Comparison of ENCODE assay signal across 11 mouse cellular contexts in genomic region chr5:122291149-122291548, GRCm38 (mm10). TPM values are rescaled to one million over a fixed set of nuclear protein-coding genes. Genes with fewer than 3 reads are reported as not detected.
DNase-seq lines count a peak whose midpoint lies in the region; ATAC-seq and TF ChIP-seq lines count a peak whose summit lies in the region.
"Had no signal": no experiment of that assay in that cellular context is flagged by ENCODE, and none has a peak within 500 bp of the region (broad histone marks: within the 10 kb centered on the region; RNA-seq: fewer than 3 reads in every experiment).

No protein-coding gene starts in this region.

- H3K27ac ChIP-seq in heart, postnatal 0 days (ENCODE audit: low read depth): peak overlapping the region; percentile 75
- peak overlapping the region; percentile 83 for H3K27ac ChIP-seq in liver, embryonic 16.5 days (ENCODE audit: low read length)
- H3K27ac ChIP-seq in forebrain, embryonic 14.5 days (ENCODE audit: low read depth, low read length): no peak overlapping the region

- no peak for TF ChIP-seq CTCF in heart, postnatal 0 days (IDR thresholded peaks at IDR 0.05; ENCODE audit: low read depth)

- H3K9me3 ChIP-seq in heart, postnatal 0 days (replicated peaks; ENCODE audit: control insufficient read depth, low read length): no peaks in the 10 kb centered on the region
- H3K9me3 ChIP-seq in liver, embryonic 16.5 days (replicated peaks; ENCODE audit: control insufficient read depth, low read length): no peaks in the 10 kb centered on the region
- H3K9me3 ChIP-seq in forebrain, embryonic 14.5 days (replicated peaks; ENCODE audit: control insufficient read depth, low read length): no peaks in the 10 kb centered on the region

- no peak for DNase-seq in heart, postnatal 0 days (ENCODE audit: low spot score)
- DNase-seq in heart, adult 11 months: no peak
- DNase-seq in layer of hippocampus, postnatal 25 days (ENCODE audit: extremely low spot score in 1 of 2, low spot score in 1 of 2): no peak
- DNase-seq in forebrain, embryonic 14.5 days (ENCODE audit: low spot score): no peak
- no peak for DNase-seq in B cell, adult 2 months
- DNase-seq: cerebellum, postnatal 14 days; gastrocnemius, postnatal 14 days; lung, postnatal 36 days had no signal

- no peak for TF ChIP-seq EP300 in heart, postnatal 0 days (IDR thresholded peaks at IDR 0.05; ENCODE audit: low read depth)

- no peak for ATAC-seq in heart, postnatal 0 days (ENCODE audit: insufficient read depth, low read depth)
- ATAC-seq in CD4-positive, CD25-positive, alpha-beta regulatory T cell, adult 4 months: peak; percentile 45
- ATAC-seq in erythroblast, adult 5-6 weeks (replicated peaks; ENCODE audit: low FRiP score, poor library complexity, severe bottlenecking): peak; percentile 83
- ATAC-seq in liver, embryonic 16.5 days (ENCODE audit: low read depth): peak; percentile 80
- no peak for ATAC-seq in forebrain, embryonic 14.5 days

- H3K27me3 ChIP-seq in heart, postnatal 0 days (ENCODE audit: control insufficient read depth, insufficient read depth, low read length): no peaks in the 10 kb centered on the region
- H3K27me3 ChIP-seq in liver, embryonic 16.5 days (ENCODE audit: control insufficient read depth, insufficient read depth, low read depth, low read length): no peaks in the 10 kb centered on the region
- no peaks in the 10 kb centered on the region for H3K27me3 ChIP-seq in forebrain, embryonic 14.5 days (replicated peaks; ENCODE audit: control insufficient read depth, insufficient read depth, low read length)

- H3K9ac ChIP-seq in heart, postnatal 0 days (replicated peaks; ENCODE audit: low read depth, low read length): peak overlapping the region; percentile 30
- H3K9ac ChIP-seq in liver, embryonic 16.5 days (ENCODE audit: low read depth, low read length): peak overlapping the region; percentile 42
- no peak overlapping the region for H3K9ac ChIP-seq in forebrain, embryonic 14.5 days (ENCODE audit: low read length)

- H3K4me1 ChIP-seq in heart, postnatal 0 days (ENCODE audit: control insufficient read depth, insufficient read depth): peaks cover 44% of the 10 kb centered on the region
- H3K4me1 ChIP-seq in liver, embryonic 16.5 days (ENCODE audit: control insufficient read depth, low read depth, low read length): peaks cover 48% of the 10 kb centered on the region
- H3K4me1 ChIP-seq in forebrain, embryonic 14.5 days (ENCODE audit: control insufficient read depth, insufficient read depth, low read length): peaks cover 10% of the 10 kb centered on the region; the same call in 1 of the 2 replicates

- H3K4me3 ChIP-seq in heart, postnatal 0 days (ENCODE audit: low read depth, low read length): no peak overlapping the region
- H3K4me3 ChIP-seq in liver, embryonic 16.5 days (ENCODE audit: low read depth, low read length): peak overlapping the region; percentile 10; the same call in 1 of the 2 replicates
- no peak overlapping the region for H3K4me3 ChIP-seq in forebrain, embryonic 14.5 days (ENCODE audit: low read depth, low read length)

- no peaks in the 10 kb centered on the region; the same call in 1 of the 2 replicates for H3K36me3 ChIP-seq in heart, postnatal 0 days (replicated peaks; ENCODE audit: control insufficient read depth, insufficient read depth, low read length)
- peaks cover 6% of the 10 kb centered on the region; the same call in 1 of the 2 replicates for H3K36me3 ChIP-seq in liver, embryonic 16.5 days (ENCODE audit: control insufficient read depth, insufficient read depth)
- peaks cover 7% of the 10 kb centered on the region; the same call in 1 of the 2 replicates for H3K36me3 ChIP-seq in forebrain, embryonic 14.5 days (ENCODE audit: control insufficient read depth, insufficient read depth, low read length)

- H3K4me2 ChIP-seq in heart, postnatal 0 days (ENCODE audit: low read depth, low read length): peak overlapping the region; percentile 47
- H3K4me2 ChIP-seq in liver, embryonic 16.5 days (ENCODE audit: low read depth, low read length): peak overlapping the region; percentile 52
- no peak overlapping the region for H3K4me2 ChIP-seq in forebrain, embryonic 14.5 days (ENCODE audit: low read length)

- WGBS in heart, postnatal 0 days: 44% methylated on average over 6 of the region's 6 CpGs
- 17% methylated on average over 6 of the region's 6 CpGs for WGBS in liver, embryonic 16.5 days (ENCODE audit: insufficient replicate concordance)
- 67% methylated on average over 6 of the region's 6 CpGs for WGBS in forebrain, embryonic 14.5 days

RNA-seq across cellular contexts. Expression of gene Pptc7, which starts 7.0 kb away (rescaled TPM):
- 33.9 and 40.3 TPM in 2 replicates for total RNA-seq in heart, postnatal 0 days (2014; rRNA removed; ENCODE audit: low replicate concordance)
- 16.8 and 20.5 TPM in 2 replicates for polyA plus RNA-seq in heart, postnatal 0 days (2015; fragmentation: Nextera tagmentation; extraction: Ambion mirVana)
- polyA plus RNA-seq in CD4-positive, CD25-positive, alpha-beta regulatory T cell, adult 4 months (2017; shearing (Covaris generic)): 10 to 100 TPM; 17.8 to 18.7 TPM
- 2.1 and 2.9 TPM in 2 replicates for total RNA-seq in erythroblast, adult 5-6 weeks (2015; ENCODE audit: low replicate concordance)
- total RNA-seq in erythroblast, adult 5-6 weeks (2017; ENCODE audit: low replicate concordance): 1.4 and 4.0 TPM in 2 replicates
- polyA plus RNA-seq in liver, embryonic 16.5 days (2015; fragmentation: Nextera tagmentation; extraction: Ambion mirVana): 3.4 and 4.1 TPM in 2 replicates
- total RNA-seq in layer of hippocampus, postnatal 25 days (2021): 10 to 100 TPM; 36.5 to 42.5 TPM
- polyA plus RNA-seq in forebrain, embryonic 14.5 days (2014; fragmentation: Nextera tagmentation; extraction: Ambion mirVana): 5.2 and 5.9 TPM in 2 replicates

RNA-seq across cellular contexts. Expression of gene Tctn1, which starts 26.9 kb away (rescaled TPM):
- total RNA-seq in heart, postnatal 0 days (2014; rRNA removed; ENCODE audit: low replicate concordance): 5.7 and 21.6 TPM in 2 replicates
- polyA plus RNA-seq in heart, postnatal 0 days (2015; fragmentation: Nextera tagmentation; extraction: Ambion mirVana): 2.3 TPM in 2 replicates
- 1 to 10 TPM; 1.1 to 2.0 TPM for polyA plus RNA-seq in CD4-positive, CD25-positive, alpha-beta regulatory T cell, adult 4 months (2017; shearing (Covaris generic))
- 0.42 TPM in 1 of 2 replicates, not detected in the other for total RNA-seq in erythroblast, adult 5-6 weeks (2015; ENCODE audit: low replicate concordance)
- total RNA-seq in erythroblast, adult 5-6 weeks (2017; ENCODE audit: low replicate concordance): 3.6 and 5.9 TPM in 2 replicates
- polyA plus RNA-seq in liver, embryonic 16.5 days (2015; fragmentation: Nextera tagmentation; extraction: Ambion mirVana): 0.74 and 0.78 TPM in 2 replicates
- total RNA-seq in layer of hippocampus, postnatal 25 days (2021): 10 to 100 TPM; 11.8 to 12.3 TPM
- 3.5 and 3.6 TPM in 2 replicates for polyA plus RNA-seq in forebrain, embryonic 14.5 days (2014; fragmentation: Nextera tagmentation; extraction: Ambion mirVana)

Comparison
In these comparisons a context has a peak if more than half of its experiments do, and no peak if none do; other contexts are left out.
1. ATAC-seq: peak in CD4-positive, CD25-positive, alpha-beta regulatory T cell, adult 4 months (single experiment), erythroblast, adult 5-6 weeks (single experiment) and liver, embryonic 16.5 days (single experiment); none in heart, postnatal 0 days (single experiment) and forebrain, embryonic 14.5 days (single experiment).